Mouse (Mus musculus): Measurements from ENCODE around the gene Mapk13. TPM values are rescaled to one million over a fixed set of nuclear protein-coding genes. Genes with fewer than 3 reads are reported as not detected.
"Not testable (repeated sequence)": the region's sequence is repeated elsewhere in the genome, so short reads cannot be mapped to it uniquely, and the experiment has no call there.

The Mapk13 gene
- total RNA-seq, 2 experiments from 2014 or later = 1.0 to 1.5 TPM

DNA sequence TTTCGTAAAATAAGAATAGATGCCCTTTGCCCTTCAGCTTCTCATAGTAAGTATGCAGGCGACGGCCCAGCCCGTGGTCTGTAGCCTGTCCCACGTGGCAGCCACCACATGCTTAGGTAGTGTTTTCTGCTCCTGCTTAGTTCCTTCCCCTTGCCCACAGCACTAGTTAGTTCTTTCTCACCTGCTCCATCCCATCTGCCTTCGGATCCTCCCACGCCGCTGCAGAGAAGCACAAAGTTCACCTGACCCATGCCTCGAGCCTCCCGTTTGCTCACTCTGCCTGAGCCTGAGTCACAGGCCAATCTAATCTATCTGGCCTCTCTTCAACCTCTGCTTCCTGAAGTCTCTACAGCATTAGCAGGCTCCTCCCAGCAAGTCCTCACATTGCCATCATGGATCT, 43.2 kb downstream of the Mapk13 start:
- DNase-seq (ENCODE audit: low spot score in 2 of 2) = no peak

- DNase-seq (ENCODE audit: low spot score in 2 of 2) = no peak
These were observed 45.5 kb downstream of the Mapk13 start for GRCm38 (mm10) chr17:28814529-28815097.

DNA sequence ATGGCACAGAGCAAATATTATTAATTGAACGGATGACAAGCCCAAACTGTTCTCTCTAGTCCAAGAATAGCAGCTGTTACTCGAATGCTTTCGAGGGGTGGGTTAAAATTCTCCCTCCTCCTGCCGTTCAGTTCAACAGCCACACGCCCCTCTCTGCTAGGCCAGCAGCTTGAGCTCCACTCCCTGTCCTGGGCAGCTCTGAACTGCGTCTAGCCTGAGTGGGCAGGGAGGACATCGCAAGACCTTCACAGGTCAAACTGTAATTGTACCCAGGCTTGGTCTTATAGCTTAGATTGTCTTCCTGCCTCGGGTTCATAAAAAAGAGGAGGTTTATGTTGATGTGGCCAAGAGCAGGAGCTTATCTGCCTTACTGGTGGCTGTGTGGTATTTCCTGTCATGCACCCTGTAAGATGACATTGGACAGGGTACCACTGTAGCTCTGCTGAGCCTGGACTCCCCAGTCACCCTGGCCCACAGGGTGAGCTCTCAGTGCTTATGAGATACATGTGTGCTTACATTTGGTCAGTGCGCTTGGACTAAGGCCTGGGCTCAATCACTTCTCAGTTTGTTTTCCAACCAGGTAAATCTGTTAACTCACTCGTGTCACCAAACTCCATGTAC, 46.4 kb downstream of the Mapk13 start:
- DNase-seq (ENCODE audit: low spot score in 2 of 2) = no peak

DNA sequence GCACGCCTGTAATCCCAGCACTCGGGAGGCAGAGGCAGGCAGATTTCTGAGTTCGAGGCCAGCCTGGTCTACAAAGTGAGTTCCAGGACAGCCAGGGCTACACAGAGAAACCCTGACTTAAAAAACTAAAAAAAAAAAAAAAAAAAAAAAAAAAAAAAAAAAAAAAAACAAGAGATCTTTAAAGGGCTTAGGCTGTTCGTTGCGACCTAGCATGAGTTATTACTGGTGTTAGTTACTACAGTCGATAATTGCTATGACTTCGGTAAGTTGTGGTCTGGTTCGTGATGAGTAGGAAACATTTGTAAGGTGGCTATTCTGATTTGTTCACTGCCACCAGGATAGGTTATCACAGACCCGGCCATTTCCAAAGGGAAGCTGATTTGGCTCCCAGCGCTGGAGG, 47.2 kb downstream of the Mapk13 start:
- DNase-seq (ENCODE audit: low spot score in 2 of 2) = not testable (repeated sequence)

DNA sequence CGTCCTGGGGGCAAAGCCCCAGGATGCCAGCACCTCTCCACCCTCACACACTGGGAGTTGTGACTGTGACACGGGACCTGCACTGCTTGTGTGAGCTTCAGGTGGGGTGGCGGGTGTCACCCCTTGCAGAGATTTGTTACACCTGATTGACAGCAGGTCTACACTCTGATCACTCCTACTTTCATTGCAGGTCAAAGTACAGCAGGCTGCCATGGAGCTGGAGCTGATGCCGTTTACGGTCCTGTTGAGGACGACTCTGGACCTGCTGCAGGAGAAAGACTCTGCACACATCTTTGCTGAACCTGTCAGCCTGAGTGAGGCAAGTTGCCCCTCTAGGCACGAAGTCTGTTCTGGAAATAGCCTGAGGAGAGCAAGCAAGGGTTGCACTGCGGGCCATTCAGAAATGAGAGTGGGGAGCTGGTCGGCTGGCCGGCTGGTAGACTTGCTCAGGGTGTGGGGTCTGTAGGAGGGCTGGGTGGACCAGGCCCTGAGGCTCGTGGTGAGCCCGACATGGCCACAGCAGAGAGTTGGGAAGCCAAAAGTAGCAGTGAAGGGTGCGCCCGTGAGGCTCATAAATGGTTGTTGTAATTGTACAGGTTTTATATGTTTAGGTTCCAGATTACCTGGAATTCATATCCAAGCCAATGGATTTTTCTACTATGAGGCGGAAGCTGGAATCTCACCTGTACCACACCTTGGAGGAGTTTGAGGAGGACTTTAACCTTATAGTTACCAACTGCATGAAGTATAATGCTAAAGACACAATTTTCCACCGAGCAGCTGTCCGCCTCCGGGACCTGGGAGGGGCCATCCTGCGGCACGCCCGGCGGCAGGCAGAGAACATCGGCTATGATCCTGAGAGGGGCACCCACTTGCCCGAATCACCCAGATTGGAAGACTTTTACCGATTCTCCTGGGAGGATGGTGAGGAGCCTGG, 48.0 kb downstream of the Mapk13 start:
- no peak for DNase-seq (ENCODE audit: low spot score in 2 of 2)

DNA sequence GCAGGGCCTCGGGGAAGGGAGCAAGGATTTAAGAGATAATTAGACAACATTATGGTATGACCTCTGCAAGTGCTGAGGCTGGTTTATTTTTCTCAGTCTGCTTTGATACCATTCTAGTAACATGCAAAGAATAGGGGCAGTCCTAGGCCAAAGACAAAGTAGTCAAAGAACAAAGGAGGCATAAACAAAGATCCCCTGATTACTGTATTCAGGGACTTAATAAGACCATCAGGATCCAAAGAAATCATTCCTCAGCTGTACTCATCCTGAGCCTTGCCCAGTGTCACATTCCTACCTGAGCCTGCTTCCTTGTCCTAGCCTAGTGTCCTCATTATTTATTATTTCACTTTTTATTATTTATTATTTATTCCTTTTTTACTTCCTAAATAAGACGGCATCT, 51.1 kb downstream of the Mapk13 start:
- DNase-seq (ENCODE audit: low spot score in 2 of 2) = no peak

DNA sequence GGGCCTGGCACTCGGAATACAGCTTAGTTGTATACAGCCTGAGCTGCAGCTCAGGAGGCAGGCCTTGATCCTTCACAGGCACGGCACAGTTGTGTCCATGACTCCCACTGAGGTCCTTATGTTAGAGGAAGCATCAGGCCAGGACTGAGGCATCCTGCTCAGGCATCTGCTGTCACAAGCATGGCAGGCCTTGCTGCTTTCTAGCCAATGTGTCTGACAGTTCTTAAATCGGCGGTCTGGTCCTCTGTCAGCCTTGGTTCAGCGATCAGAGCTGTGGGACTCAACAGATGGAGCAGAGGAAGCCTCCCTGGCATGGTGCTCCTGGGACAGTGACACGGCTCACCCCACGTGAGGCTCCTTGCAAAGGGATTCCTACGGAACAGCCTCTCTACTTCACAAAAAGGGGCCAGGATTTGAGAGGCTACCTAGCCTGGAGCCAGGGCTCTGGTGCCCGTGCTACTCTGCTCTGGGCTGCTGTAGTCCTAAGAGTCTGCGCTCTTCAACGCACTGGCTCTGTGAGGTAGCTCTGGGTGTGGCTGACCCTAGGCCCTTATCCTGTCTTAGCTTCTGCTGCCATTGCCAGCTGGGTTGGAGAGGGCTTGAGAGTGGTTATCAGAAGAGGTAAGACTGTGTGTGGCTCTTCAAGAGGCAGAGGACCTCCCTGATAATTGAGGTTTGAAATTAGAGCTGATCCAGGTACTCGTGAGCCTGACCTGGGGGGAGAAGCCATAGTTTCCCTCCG, 54.1 kb downstream of the Mapk13 start:
- DNase-seq (ENCODE audit: low spot score in 2 of 2) = peak; percentile 21 to 54

DNA sequence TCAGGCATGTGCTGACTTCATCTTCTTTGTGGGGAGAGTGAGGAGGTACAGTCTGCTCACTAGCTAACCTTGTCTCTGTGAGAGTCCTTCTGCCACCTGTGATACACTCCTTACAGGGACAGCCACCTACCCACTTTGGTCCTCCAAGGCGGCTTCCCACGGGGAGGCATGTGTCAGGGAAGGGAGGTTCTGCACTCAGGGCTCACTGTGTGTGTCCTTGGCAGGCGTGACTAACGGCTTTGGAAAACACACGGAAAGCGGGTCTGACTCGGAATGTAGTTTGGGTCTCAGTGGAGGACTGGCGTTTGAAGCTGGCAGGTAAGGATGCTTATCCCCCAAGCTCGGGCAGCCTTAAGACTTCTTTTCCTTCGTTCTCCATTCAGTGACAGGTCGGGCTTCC, 54.7 kb downstream of the Mapk13 start:
- no peak for DNase-seq (ENCODE audit: low spot score in 2 of 2)

DNA sequence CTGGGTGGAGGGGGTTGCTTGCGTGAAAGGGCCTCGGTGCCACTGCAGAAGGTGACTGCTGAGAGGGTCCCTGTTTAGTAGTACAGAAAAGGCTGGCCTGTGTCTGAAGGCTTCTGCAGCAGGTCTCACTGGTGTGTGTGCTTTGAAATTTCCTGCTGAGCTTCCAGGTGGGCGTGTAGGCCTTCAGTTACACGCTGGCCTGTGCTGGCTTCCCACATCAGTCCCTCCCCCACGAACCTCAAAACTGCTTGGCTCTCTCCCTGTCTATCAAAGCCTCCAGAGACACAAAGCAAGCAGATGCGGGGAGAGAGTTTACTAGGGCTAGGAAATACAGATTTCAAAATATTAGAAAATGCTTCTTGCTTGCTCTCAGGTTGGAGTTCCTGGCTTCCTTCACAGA, 55.8 kb downstream of the Mapk13 start:
- DNase-seq (ENCODE audit: low spot score in 2 of 2) = no peak

GRCm38 (mm10) chr17:28825359-28826041, 56.4 kb downstream of the Mapk13 start:
- no peak for DNase-seq (ENCODE audit: low spot score in 2 of 2)

GRCm38 (mm10) chr17:28827665-28828231, 58.7 kb downstream of the Mapk13 start:
- no peak for DNase-seq (ENCODE audit: low spot score in 2 of 2)

- DNase-seq (ENCODE audit: low spot score in 2 of 2) = no peak
These were observed 60.0 kb downstream of the Mapk13 start for GRCm38 (mm10) chr17:28829120-28829519.

Other genes with a start within 250 kb of the Mapk13 start
- gene Armc12, start 238.5 kb upstream of the Mapk13 start, total RNA-seq (2021) = not detected
- gene Clpsl2, start 219.9 kb upstream of the Mapk13 start, total RNA-seq (2021) = not detected
- not detected for gene Clps, start 208.5 kb upstream of the Mapk13 start, total RNA-seq (2021)
- 1 to 10 TPM; 2.7 to 3.4 TPM for gene Lhfpl5, start 193.7 kb upstream of the Mapk13 start, total RNA-seq (2021)
- 10 to 100 TPM; 87.0 to 90.8 TPM for gene Srpk1, start 146.6 kb upstream of the Mapk13 start, total RNA-seq (2021)
- 1 to 10 TPM; 9.0 TPM for gene Slc26a8, start 79.1 kb upstream of the Mapk13 start, total RNA-seq (2021)
- gene Mapk14, start 78.0 kb upstream of the Mapk13 start, total RNA-seq (2021) = 10 to 100 TPM; 66.5 to 68.1 TPM
- 1 to 10 TPM; 1.4 to 2.3 TPM for gene AC170998.1, start 43.2 kb upstream of the Mapk13 start, total RNA-seq (2021)
- gene Brpf3, start 31.8 kb downstream of the Mapk13 start, total RNA-seq (2021) = 10 to 100 TPM; 31.8 to 35.7 TPM
- under 1 TPM; 0.18 to 0.26 TPM for gene Pnpla1, start 89.1 kb downstream of the Mapk13 start, total RNA-seq (2021)
- gene 4930539E08Rik, start 146.0 kb downstream of the Mapk13 start, total RNA-seq (2021) = 1 to 10 TPM; 3.2 to 3.8 TPM
- gene Pxt1, start 174.5 kb downstream of the Mapk13 start, total RNA-seq (2021) = not detected
- gene Kctd20, start 182.7 kb downstream of the Mapk13 start, total RNA-seq (2021) = 10 to 100 TPM; 76.2 to 77.7 TPM
- 10 to 100 TPM; 57.0 to 61.1 TPM for gene Stk38, start 238.7 kb downstream of the Mapk13 start, total RNA-seq (2021)